Mouse (Mus musculus): ENCODE data around the gene 4930558K02Rik.

DNA sequence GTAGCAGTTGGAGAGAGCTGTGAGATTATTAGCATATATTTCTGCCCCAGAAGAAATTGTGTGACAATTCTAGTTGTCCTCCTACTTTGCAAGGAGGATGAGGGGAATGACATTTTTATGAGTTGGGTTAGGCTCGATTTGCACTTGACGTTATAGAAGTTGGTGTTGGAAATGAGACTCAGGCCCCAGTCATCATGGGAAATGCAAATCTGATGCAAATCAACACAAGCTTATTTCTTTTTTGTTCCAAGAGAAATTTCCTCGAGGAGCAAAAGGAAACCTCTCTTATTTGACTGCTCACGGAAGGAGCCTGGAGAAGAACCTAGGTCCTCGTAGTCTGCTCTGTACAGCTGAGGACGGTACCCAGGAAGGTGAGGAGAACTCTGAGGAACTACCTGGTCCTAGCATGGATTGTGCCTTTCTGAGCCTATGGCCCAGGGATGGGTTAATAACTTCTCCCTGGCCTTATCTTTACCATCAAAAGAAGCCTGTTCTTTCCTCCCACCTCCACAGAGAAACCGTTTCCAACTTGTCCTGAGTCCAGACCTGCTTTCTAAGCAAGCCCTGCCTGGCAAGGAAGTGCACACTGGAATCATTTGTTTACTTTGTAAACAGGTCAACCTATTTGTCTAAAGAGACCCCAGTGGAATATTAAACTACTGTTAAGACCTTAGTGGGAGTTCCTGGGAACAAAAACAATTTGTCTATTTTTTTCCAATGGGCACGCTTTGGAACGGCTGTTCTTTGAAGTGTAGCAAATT lies 76.6 kb downstream of the 4930558K02Rik start:
- TF ChIP-seq POLR2A (IDR thresholded peaks at IDR 0.05; ENCODE audit: low read depth, low read length) (no peak), CTCF (IDR thresholded peaks at IDR 0.05; ENCODE audit: extremely low read depth, insufficient read length, insufficient replicate concordance, low read depth, low read length) (no peak)

All from small intestine, adult 2 months (tissue).